Mouse (Mus musculus): ENCODE measurements around the gene Plau. TPM values are rescaled to one million over a fixed set of nuclear protein-coding genes. Genes with fewer than 3 reads are reported as not detected.
A peak's percentile ranks its signal among the peaks of the same experiment; 100 is the strongest.

Plau gene
- polyA plus RNA-seq (2012; rRNA removed) (8.3 and 9.1 TPM in 2 replicates), polyA plus RNA-seq (2014; fragmentation: Nextera tagmentation; extraction: Ambion mirVana) (3.1 and 3.4 TPM in 2 replicates)

DNA sequence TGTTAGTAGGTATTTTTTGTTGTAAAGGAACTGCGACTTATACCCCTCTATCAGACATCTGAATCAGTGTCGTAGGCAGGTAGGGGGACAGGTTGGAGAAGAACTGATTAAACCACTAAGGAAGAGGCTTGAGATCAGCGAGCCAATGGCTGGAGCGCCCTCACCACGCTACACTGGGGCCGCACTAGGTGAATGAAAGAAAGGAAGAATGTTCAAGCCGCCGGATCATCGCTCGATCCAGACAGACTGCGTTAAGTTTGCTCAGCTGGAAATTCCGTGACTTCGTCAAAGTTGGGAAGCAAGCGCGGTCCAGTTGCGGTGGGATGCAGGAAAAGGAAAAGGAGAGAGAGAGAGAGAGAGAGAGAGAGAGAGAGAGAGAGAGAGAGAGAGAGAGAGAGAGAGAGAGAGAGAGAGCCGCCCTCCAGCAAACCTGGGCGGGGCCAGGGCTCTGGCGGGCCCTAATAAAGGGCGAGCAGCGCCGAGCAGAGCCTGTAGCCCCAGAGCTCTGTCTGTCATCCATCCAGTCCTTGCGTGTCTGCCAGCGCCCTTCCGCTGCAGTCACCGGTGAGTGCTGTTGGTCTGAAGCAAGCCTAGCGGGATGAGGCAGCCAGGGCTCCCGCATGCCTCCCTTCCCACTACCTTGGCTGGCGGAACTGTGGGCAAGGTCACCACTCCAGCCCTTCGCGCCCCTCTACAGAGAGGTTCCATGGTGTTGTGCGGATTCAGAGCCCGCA is at the start of gene Plau:
Gene Plau, plus strand, starts transcription at position 490 of the 734 bp plus-strand sequence.
- peaks cover 3% of the 10 kb centered on the region; the same call in 1 of the 2 replicates for H3K4me1 ChIP-seq (ENCODE audit: control insufficient read depth, insufficient read depth, low read length)
- no peak within 1 kb of the TSS for H3K27ac ChIP-seq (replicated peaks; ENCODE audit: low read depth, low read length)
- peak within 1 kb of the TSS; percentile 76 for H3K4me2 ChIP-seq (replicated peaks; ENCODE audit: low read depth, low read length, severe bottlenecking)
- no peaks in the 10 kb centered on the region for H3K27me3 ChIP-seq (ENCODE audit: control insufficient read depth, insufficient read depth, low read length)
- peak within 1 kb of the TSS; percentile 41 for H3K4me3 ChIP-seq (replicated peaks; ENCODE audit: low read length)
- H3K9me3 ChIP-seq (ENCODE audit: control insufficient read depth, low read length): no peaks in the 10 kb centered on the region
- 0 out of 2 replicates have a peak, but pooled peaks cover 3% of the 10 kb centered on the region for H3K36me3 ChIP-seq (ENCODE audit: control insufficient read depth, insufficient read depth, low read length)
- DNase-seq (ENCODE audit: low spot score) (peak; percentile 84), ATAC-seq (ENCODE audit: low FRiP score, low read depth) (peak; percentile 89)
- WGBS: under 1% methylated on average over 27 of the region's 33 CpGs
- H3K9ac ChIP-seq (ENCODE audit: low read depth, low read length, severe bottlenecking): peak within 1 kb of the TSS; percentile 65
- 0 out of 2 replicates have a peak, but pooled peaks have one; percentile 17 for TF ChIP-seq POLR2A (IDR thresholded peaks at IDR 0.05; ENCODE audit: borderline replicate concordance, extremely low read depth, insufficient read depth, insufficient read length)

DNA sequence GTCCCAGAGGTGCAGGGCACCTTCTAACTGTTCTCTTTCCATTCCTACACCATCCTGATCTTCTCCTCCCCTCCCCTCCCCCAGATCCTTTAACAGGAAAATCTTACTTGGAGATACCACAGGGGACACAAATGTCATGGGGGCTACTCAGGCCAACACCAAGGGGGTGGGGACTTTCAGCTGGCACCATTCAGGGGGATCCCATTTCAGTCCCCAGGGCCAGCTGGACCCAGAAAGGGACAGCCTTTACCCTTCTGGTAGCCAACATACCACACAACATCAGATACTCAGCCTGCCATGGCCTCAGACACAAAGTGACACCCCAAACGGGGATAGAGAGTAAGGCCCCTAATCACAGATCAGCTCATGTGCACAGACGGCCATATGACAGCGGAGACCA is 48.3 kb upstream of the Plau start:
- no peak overlapping the region for H3K9ac ChIP-seq (ENCODE audit: low read depth, low read length, severe bottlenecking)
- no peaks in the 10 kb centered on the region for H3K27me3 ChIP-seq (ENCODE audit: control insufficient read depth, insufficient read depth, low read length)
- H3K4me1 ChIP-seq (ENCODE audit: control insufficient read depth, insufficient read depth, low read length): peaks cover 9% of the 10 kb centered on the region
- WGBS: 75% methylated on average over 3 of the region's 3 CpGs
- H3K27ac ChIP-seq (replicated peaks; ENCODE audit: low read depth, low read length): no peak overlapping the region
- no peak for TF ChIP-seq POLR2A (IDR thresholded peaks at IDR 0.05; ENCODE audit: borderline replicate concordance, extremely low read depth, insufficient read depth, insufficient read length)
- ATAC-seq (ENCODE audit: low FRiP score, low read depth): no peak
- H3K36me3 ChIP-seq (ENCODE audit: control insufficient read depth, insufficient read depth, low read length): peaks cover 75% of the 10 kb centered on the region
- no peaks in the 10 kb centered on the region for H3K9me3 ChIP-seq (ENCODE audit: control insufficient read depth, low read length)
- no peak for DNase-seq (ENCODE audit: low spot score)
- no peak overlapping the region for H3K4me3 ChIP-seq (replicated peaks; ENCODE audit: low read length)
- H3K4me2 ChIP-seq (replicated peaks; ENCODE audit: low read depth, low read length, severe bottlenecking): no peak overlapping the region

DNA sequence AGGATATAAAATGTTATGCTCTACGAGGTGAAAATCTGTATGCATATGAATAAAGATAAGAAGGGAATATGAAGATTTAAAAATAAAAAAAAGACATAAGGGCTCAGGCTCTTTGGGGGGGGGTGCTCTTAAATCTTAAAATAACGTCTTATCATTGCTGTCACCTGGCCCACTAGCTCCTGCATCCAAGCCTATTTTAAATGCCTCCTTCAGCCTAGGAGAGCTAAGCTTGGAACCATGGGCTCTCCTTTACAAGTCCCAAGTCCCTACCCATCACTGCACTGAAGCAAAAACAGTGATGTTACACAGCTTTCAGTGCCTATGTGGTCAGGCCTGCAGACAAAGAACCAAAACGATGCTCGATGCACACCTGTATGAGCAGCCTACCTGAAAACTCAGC is 46.9 kb upstream of the Plau start:
- Histone ChIP-seq H3K27ac (replicated peaks; ENCODE audit: low read depth, low read length) (no peak overlapping the region), H3K4me2 (replicated peaks; ENCODE audit: low read depth, low read length, severe bottlenecking) (no peak overlapping the region), H3K4me1 (ENCODE audit: control insufficient read depth, insufficient read depth, low read length) (peaks cover 11% of the 10 kb centered on the region), H3K27me3 (ENCODE audit: control insufficient read depth, insufficient read depth, low read length) (no peaks in the 10 kb centered on the region), H3K9me3 (ENCODE audit: control insufficient read depth, low read length) (no peaks in the 10 kb centered on the region), H3K9ac (ENCODE audit: low read depth, low read length, severe bottlenecking) (no peak overlapping the region), H3K36me3 (ENCODE audit: control insufficient read depth, insufficient read depth, low read length) (peaks cover 67% of the 10 kb centered on the region), H3K4me3 (replicated peaks; ENCODE audit: low read length) (no peak overlapping the region)
- ATAC-seq (ENCODE audit: low FRiP score, low read depth) (no peak), DNase-seq (ENCODE audit: low spot score) (no peak)
- WGBS: 88% methylated on average over 4 of the region's 4 CpGs
- no peak for TF ChIP-seq POLR2A (IDR thresholded peaks at IDR 0.05; ENCODE audit: borderline replicate concordance, extremely low read depth, insufficient read depth, insufficient read length)

DNA sequence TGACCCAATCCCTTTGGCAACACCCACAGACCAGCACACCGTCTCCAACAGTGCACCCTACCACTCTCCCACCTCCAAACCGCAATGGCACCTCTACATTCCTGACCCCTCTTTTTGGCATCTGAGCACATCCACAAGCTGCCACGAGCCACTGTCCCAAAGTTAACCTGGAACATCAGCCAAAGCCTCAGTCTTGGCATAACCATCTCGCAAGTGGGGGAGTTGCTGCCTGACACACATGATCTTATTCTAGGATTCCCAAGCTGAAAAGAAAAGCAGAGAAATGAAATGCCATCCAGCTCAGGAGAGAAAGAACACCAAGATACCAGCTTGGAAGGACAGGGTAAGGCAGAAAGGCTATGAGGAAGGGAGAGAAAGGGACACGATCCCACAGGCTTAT is 46.0 kb upstream of the Plau start:
- Histone ChIP-seq H3K27ac (replicated peaks; ENCODE audit: low read depth, low read length) (no peak overlapping the region), H3K9ac (ENCODE audit: low read depth, low read length, severe bottlenecking) (no peak overlapping the region), H3K27me3 (ENCODE audit: control insufficient read depth, insufficient read depth, low read length) (no peaks in the 10 kb centered on the region), H3K4me3 (replicated peaks; ENCODE audit: low read length) (no peak overlapping the region), H3K9me3 (ENCODE audit: control insufficient read depth, low read length) (no peaks in the 10 kb centered on the region), H3K4me2 (replicated peaks; ENCODE audit: low read depth, low read length, severe bottlenecking) (no peak overlapping the region), H3K4me1 (ENCODE audit: control insufficient read depth, insufficient read depth, low read length) (peaks cover 17% of the 10 kb centered on the region), H3K36me3 (ENCODE audit: control insufficient read depth, insufficient read depth, low read length) (peaks cover 58% of the 10 kb centered on the region)
- DNase-seq (ENCODE audit: low spot score) (no peak), ATAC-seq (ENCODE audit: low FRiP score, low read depth) (no peak)
- TF ChIP-seq POLR2A (IDR thresholded peaks at IDR 0.05; ENCODE audit: borderline replicate concordance, extremely low read depth, insufficient read depth, insufficient read length): no peak
- 98% methylated on average over 5 of the region's 5 CpGs for WGBS

DNA sequence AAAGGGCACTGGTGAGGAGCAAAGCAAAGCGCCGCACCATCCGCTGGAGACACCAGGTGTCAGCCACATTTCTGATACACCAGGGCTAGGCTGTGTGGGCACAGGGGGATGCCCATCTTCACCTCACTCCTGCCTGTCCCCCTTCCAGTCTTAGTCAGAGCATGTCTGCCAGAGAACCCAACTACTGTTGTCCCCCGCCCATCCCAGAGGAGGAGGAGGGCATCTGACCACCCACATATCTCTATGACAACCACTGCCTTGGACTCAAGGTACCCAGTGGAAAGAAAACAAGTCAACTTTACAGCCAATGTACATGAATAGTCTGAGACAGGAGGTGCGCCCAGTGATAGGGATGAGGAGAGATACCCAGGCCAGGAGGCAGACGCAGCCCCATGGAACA is 45.5 kb upstream of the Plau start:
- peaks cover 53% of the 10 kb centered on the region for H3K36me3 ChIP-seq (ENCODE audit: control insufficient read depth, insufficient read depth, low read length)
- no peak for ATAC-seq (ENCODE audit: low FRiP score, low read depth)
- TF ChIP-seq POLR2A (IDR thresholded peaks at IDR 0.05; ENCODE audit: borderline replicate concordance, extremely low read depth, insufficient read depth, insufficient read length): no peak

More for the DNA sequence above, 45.5 kb upstream of the Plau start:
- Histone ChIP-seq H3K27ac (replicated peaks; ENCODE audit: low read depth, low read length) (no peak overlapping the region), H3K27me3 (ENCODE audit: control insufficient read depth, insufficient read depth, low read length) (no peaks in the 10 kb centered on the region), H3K4me1 (ENCODE audit: control insufficient read depth, insufficient read depth, low read length) (peaks cover 22% of the 10 kb centered on the region), H3K9me3 (ENCODE audit: control insufficient read depth, low read length) (no peaks in the 10 kb centered on the region), H3K4me3 (replicated peaks; ENCODE audit: low read length) (no peak overlapping the region), H3K9ac (ENCODE audit: low read depth, low read length, severe bottlenecking) (no peak overlapping the region), H3K4me2 (replicated peaks; ENCODE audit: low read depth, low read length, severe bottlenecking) (no peak overlapping the region)
- WGBS: 96% methylated on average over 6 of the region's 6 CpGs
- DNase-seq (ENCODE audit: low spot score): no peak
